Mouse (Mus musculus) forebrain, embryonic 16.5 days (tissue): ENCODE measurements at regions not wholly inside any gene's neighbourhood (a gene's known extent, or its start where the extent isn't known, plus 50 kb on each side); places are given as distances from the start of the nearest gene placed in this dataset. TPM values are rescaled to one million over a fixed set of nuclear protein-coding genes. Genes with fewer than 3 reads are reported as not detected.

Experiments used
- ATAC-seq: fragments of 200-750 bp; cut with Nextera tagmentation; 2 replicates; pipeline ENCODE4 v1.8.0; 2017; ENCODE audit warnings: mild to moderate bottlenecking, moderate library complexity
- H3K27ac ChIP-seq: fragments of 300-500 bp; sonication (generic); 2 replicates; pipeline ENCODE4 v1.5.1; 2014; ENCODE audit warnings: low read length, control low read depth
- H3K27me3 ChIP-seq: fragments of 300-500 bp; sonication (generic); replicated peaks from 2 replicates; pipeline ENCODE4 v1.6.1; 2014; ENCODE audit warnings: low read length; ENCODE audit not compliant: control insufficient read depth, insufficient read depth
- H3K36me3 ChIP-seq: fragments of 300-500 bp; sonication (generic); 2 replicates; pipeline ENCODE4 v1.6.1; 2014; ENCODE audit not compliant: control insufficient read depth, insufficient read depth
- H3K4me1 ChIP-seq: fragments of 300-500 bp; sonication (generic); replicated peaks from 2 replicates; pipeline ENCODE4 v1.6.1; 2014; ENCODE audit warnings: low read length; ENCODE audit not compliant: control insufficient read depth, insufficient read depth
- H3K4me2 ChIP-seq: fragments of 300-500 bp; sonication (generic); 2 replicates; pipeline ENCODE4 v1.6.1; 2014; ENCODE audit warnings: mild to moderate bottlenecking, low read length, control low read depth
- H3K4me3 ChIP-seq: fragments of 300-500 bp; sonication (generic); replicated peaks from 2 replicates; pipeline ENCODE4 v1.5.1; 2014; ENCODE audit warnings: mild to moderate bottlenecking, low read length, control low read depth
- H3K9ac ChIP-seq: fragments of 300-500 bp; sonication (generic); replicated peaks from 2 replicates; pipeline ENCODE4 v1.6.1; 2014; ENCODE audit warnings: low read depth, low read length, control low read depth
- H3K9me3 ChIP-seq: fragments of 300-500 bp; sonication (generic); 2 replicates; pipeline ENCODE4 v1.6.1; 2016; ENCODE audit warnings: low read length; ENCODE audit not compliant: control insufficient read depth
- WGBS: fragments of 180-500 bp; shearing (Covaris S2); extraction: QIAGEN DNeasy Blood & Tissue Kit; methylation state at CpG from one replicate; pipeline ENCODE4 v1.1.7; 2014; 5-methylcytosine and 5-hydroxymethylcytosine counted together
- microRNA-seq: library from miRNA; unstranded; fragments of <30 nt; microRNA quantifications from one replicate; pipeline ENCODE4, GENCODE M21; 2017

- no peak overlapping the region for H3K27ac ChIP-seq
- H3K9me3 ChIP-seq, result no peaks in the 10 kb centered on the region
- H3K36me3 ChIP-seq, result no peaks in the 10 kb centered on the region
- peaks cover 17% of the 10 kb centered on the region for H3K4me1 ChIP-seq
- H3K27me3 ChIP-seq, result no peaks in the 10 kb centered on the region
- WGBS, result 82% methylated on average over 6 of the region's 6 CpGs
- no peak for ATAC-seq
- no peak overlapping the region for H3K9ac ChIP-seq
- no peak overlapping the region for H3K4me2 ChIP-seq
- no peak overlapping the region for H3K4me3 ChIP-seq
Measured at GRCm38 (mm10) chr12:77018373-77018772, 56.4 kb upstream of the Max start.

GRCm38 (mm10) chr12:77014908-77015307 lies 52.9 kb upstream of the Max start:
- Histone ChIP-seq H3K4me3 (no peak overlapping the region), H3K9me3 (no peaks in the 10 kb centered on the region), H3K4me1 (peaks cover 1% of the 10 kb centered on the region; the same call in 1 of the 2 replicates), H3K27ac (no peak overlapping the region), H3K4me2 (no peak overlapping the region), H3K36me3 (no peaks in the 10 kb centered on the region), H3K9ac (no peak overlapping the region), H3K27me3 (no peaks in the 10 kb centered on the region)
- ATAC-seq, result no peak
- whole genome bisulfite sequencing, result 89% methylated on average over 2 of the region's 2 CpGs

Small RNA genes in the stretch of these regions (microRNA-seq; reads per million reads assigned to microRNA genes)
- gene Gm22696, result not detected
